Mouse (Mus musculus): ENCODE results near the gene BC147527.
A peak's percentile ranks its signal among the peaks of the same experiment; 100 is the strongest.
"Not testable (repeated sequence)": the region's sequence is repeated elsewhere in the genome, so short reads cannot be mapped to it uniquely, and the experiment has no call there.

BC147527 gene

GRCm38 (mm10) chr13:120299991-120300442, at the start of gene BC147527:
TSS of gene BC147527 (plus strand) at chr13:120300392.
- peak; percentile 56 to 69 for DNase-seq (ENCODE audit: low spot score in 2 of 2)

DNA sequence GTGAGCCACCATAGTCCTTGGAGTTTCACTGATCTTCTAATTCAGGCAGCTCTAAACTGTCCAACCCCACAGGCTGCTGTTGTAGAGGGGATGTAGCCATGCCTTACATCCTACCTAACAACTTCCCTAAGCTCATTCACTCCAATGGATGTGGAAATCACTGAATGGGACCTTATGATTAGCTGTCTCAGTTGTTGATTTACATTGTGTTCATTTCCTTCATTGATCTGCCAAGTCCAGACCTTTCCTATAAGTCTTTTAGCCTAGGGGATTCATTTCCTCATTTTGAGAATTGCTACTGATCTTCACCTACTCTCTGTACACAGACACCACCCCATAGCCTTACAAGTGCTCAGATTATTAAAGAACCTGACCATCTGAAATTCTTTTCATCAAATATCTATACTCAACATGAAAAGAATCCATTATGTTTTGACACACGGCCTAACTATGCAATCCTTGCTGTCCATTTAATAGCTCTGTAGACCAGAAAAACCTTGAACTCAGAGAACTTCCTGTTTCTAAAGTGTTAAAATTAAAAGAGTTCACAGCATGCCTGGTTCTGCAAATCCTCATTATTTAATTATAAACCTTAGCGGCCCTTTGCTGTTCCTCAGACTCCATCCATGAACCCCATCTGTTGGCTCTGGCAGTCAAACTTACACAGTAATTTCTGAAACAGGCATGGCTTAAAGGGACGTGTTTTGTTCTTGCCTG, 48.8 kb upstream of the BC147527 start:
- DNase-seq (ENCODE audit: low spot score in 2 of 2): not testable (repeated sequence)

DNA sequence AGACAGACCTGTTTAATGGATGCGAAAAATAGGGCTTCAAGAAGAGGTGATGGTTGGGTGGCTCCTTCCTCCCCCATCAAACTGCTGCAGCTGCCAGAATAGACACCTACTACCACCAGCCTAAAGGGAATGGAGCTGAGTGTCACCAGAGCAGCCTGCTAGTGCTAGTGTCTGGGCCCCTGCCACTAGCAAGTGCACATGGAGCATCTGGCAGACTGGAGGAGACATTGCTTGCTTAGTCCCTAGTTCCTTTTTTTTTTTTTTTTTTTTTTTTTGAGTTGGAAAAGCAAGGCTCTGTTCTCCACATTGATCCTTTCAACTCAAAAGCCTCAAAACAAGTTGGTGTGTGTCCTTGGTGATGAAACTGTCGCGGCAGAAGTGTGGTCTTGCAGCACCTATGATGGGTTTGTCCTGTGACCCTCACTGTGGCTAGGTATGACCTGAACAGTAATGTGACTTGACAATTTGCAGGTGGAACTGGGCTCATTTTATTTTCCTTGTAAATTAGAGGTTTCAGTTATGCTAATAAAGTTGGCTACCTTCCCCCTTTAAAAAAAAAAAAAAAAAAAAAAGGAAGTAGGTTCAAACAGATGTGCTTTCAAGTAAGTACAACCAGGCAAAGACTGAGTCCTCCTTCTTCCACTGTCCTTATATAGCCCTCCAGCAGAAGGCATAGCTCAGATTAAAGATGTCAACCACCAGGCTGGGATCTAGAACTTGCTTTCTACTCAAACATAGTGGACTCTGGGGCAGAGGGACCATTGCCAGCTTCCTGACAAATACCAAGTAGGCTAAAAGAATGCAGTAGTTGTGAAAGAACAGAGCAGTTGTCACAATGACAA, 41.2 kb upstream of the BC147527 start:
- DNase-seq (ENCODE audit: low spot score in 2 of 2): not testable (repeated sequence)

DNA sequence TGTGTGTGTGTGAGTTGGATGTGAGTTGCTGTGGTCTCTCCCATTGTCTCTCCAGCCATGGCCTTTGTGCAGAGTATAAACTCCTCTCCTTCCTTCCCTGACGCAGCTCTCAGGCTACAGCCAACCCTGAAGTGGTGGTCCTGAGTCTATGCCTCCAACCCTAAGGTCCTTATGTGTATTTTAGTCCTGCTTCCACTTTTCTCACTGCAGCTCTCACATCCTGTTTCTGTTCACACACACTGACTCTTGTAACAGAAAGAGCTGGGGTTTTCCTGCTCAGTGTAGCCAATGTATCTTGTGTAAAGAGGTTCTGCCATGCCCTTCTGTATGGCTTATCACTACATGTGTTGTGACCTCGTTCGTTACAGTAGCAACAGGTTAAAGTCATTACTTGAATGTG, 40.5 kb upstream of the BC147527 start:
- not testable (repeated sequence) for DNase-seq (ENCODE audit: low spot score in 2 of 2)

DNA sequence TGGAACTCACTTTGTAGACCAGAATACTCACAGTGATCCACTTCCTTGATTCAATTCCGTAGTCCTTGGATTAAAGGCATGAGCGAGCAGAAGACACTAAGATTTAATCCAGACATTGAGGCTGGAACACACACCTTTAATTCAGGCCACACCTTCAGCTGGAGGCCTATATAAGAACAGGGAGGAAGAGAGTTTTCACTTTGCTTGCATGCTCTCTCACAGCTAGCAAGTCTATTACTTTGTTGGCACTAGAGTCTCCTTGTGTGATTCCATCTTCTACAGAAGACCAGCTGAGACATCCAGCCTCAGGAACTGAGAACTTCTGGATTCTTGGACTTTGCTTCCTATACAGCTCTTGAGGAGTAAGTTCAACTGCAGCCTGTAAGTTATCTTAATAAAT, 37.3 kb upstream of the BC147527 start, which contains the start of gene AF067061:
AF067061 (plus strand) TSS at position 245 of the 400 bp plus-strand sequence.
- not testable (repeated sequence) for DNase-seq (ENCODE audit: low spot score in 2 of 2)

DNA sequence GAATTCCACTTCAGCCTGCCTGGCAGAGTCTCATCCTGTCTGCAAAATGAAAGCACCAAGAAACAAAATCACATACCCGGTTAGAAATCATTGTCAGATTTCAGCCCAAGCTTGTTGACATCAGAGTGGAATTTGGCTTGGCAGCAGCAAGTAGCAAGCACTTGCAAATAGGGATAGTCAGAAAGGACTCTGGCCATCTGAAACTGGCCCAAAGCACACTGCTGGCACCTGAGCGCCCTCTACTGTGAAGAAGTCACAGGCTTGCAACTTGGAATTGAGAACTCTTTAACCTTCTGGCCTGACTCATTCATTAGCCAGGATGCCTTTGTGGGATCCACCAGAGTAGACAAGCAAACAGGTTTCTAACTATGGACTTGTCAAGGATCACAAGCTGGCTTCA, 22.4 kb upstream of the BC147527 start:
- DNase-seq (ENCODE audit: low spot score in 2 of 2): not testable (repeated sequence)

GRCm38 (mm10) chr13:120278784-120279183, 21.4 kb upstream of the BC147527 start:
- DNase-seq (ENCODE audit: low spot score in 2 of 2): no peak

- DNase-seq (ENCODE audit: low spot score in 2 of 2): no peak
Measured at GRCm38 (mm10) chr13:120299324-120299894, 783 bp upstream of the BC147527 start.

- DNase-seq (ENCODE audit: low spot score in 2 of 2): no peak
Measured at GRCm38 (mm10) chr13:120300853-120301252, 661 bp downstream of the BC147527 start.

GRCm38 (mm10) chr13:120310749-120311148, 10.6 kb downstream of the BC147527 start:
- no peak for DNase-seq (ENCODE audit: low spot score in 2 of 2)

GRCm38 (mm10) chr13:120313584-120313983, 13.4 kb downstream of the BC147527 start:
- peak in 1 of 2 experiments; percentile 44 for DNase-seq (ENCODE audit: low spot score in 2 of 2)

GRCm38 (mm10) chr13:120316578-120316977, 16.4 kb downstream of the BC147527 start, which contains the start of gene Tcstv3:
TSS of gene Tcstv3 (plus strand) at chr13:120316878.
- DNase-seq (ENCODE audit: low spot score in 2 of 2): not testable (repeated sequence)

DNA sequence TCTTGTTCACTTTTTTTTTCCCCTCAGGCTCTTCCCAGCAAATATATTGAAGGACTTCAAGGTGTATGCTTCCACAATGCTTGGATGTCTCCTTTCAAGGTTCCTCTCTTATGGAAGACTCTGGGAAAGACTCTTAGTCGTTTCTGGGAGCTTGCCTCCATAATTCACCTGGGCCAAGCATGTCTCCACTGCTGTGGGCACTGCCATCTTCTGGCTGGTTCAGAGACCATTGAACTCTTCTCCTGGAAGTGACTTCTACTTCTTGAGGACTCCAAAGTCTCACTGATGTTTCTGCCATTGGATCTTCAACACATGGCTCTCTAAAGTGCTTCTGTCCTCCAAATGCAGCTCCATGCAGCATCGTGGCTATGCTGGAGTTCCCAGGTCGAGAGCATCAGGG, 20.0 kb downstream of the BC147527 start:
- DNase-seq (ENCODE audit: low spot score in 2 of 2): no peak

GRCm38 (mm10) chr13:120320721-120321120, 20.5 kb downstream of the BC147527 start:
- DNase-seq (ENCODE audit: low spot score in 2 of 2): no peak

All from thymus, postnatal 10 days (tissue).